Mouse (Mus musculus) liver, adult 2 months (tissue): Measurements from ENCODE around the gene Dcakd.

Experiments
- CTCF ChIP-seq: fragments of 200-500 bp; IDR thresholded peaks from 2 replicates; pipeline ENCODE4 v1.5.1; 2011; ENCODE audit warnings: low read depth, low read length, control low read depth
- POLR2A ChIP-seq: fragments of 200-500 bp; IDR thresholded peaks from 2 replicates; pipeline ENCODE4 v1.6.1; 2011; ENCODE audit warnings: low read length, control low read depth; ENCODE audit not compliant: insufficient read depth; ENCODE audit errors: extremely low read depth

DNA sequence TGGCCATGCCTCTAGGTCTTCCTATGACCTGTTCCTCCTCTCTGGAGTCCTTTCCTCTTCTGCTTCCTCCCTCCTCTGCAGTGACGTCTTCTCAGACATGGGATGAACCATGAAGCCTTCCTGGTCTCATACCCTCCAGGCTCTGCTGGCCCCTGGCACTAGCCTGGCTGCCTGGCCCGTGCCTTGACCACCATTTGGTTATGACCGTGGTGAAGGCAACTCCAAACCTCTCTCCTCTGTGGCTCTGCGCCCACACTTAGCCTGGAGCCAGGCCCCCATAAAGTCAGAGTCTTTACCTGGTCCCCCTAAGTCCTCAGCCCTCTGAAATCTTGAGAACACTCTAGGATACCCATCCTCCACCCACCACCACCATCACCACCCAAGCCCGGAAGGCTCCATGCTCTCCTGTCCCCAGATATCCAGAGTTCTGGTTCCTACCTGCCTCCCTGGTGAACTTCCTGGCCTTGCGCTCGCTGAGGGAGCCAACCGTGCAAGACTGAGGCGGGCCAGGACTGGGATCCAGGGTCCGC lies 46.1 kb upstream of the Dcakd start:
- TF ChIP-seq CTCF (no peak), POLR2A (no peak)
